Mouse (Mus musculus): ENCODE measurements around the gene Auts2.

Gene Auts2

DNA sequence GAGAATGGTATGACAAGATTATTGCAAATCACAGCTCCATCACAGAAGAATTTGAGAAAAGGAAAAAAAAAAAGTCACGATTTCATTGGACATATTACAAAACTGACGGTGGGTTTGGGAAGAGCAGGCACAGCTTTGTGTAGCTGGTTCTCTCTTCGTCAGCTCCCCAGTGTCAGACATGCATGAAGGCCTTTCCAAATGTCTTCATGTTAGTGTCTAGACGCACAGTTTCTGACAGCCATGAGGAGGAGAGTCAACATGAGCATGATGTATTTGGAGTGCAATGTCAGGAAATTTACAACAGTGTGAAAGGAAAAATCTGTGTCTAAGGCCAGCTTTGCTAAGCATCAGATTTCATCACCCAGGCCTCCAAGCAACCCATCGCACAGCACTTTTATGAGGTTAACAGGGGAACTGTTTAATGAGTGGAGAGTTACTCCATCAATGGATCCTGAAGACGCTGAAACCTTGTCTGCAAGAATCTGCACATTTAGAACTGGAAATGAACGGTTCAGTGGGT is 534.4 kb downstream of the Auts2 start:
- DNase-seq (ENCODE audit: low spot score in 2 of 2), result no peak

DNA sequence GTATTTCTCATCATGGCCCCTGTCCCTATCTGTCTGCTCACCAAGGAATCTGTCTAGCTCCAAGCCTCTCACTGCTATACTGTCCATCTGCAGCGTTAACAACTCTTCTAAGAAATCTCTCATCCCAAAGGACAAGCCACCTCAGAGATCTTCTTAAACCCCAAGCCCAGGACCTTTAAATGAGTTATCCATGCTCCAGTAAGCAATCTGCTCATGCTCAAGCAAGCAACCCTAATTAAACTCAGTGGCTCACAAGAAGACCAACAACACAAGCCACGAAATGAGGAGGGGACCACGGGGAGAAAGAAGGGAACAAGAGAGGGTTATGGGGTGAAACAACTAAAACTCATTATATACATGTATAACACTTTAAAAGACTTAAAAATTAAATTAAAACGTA is 535.2 kb downstream of the Auts2 start:
- DNase-seq (ENCODE audit: low spot score in 2 of 2), result no peak

DNA sequence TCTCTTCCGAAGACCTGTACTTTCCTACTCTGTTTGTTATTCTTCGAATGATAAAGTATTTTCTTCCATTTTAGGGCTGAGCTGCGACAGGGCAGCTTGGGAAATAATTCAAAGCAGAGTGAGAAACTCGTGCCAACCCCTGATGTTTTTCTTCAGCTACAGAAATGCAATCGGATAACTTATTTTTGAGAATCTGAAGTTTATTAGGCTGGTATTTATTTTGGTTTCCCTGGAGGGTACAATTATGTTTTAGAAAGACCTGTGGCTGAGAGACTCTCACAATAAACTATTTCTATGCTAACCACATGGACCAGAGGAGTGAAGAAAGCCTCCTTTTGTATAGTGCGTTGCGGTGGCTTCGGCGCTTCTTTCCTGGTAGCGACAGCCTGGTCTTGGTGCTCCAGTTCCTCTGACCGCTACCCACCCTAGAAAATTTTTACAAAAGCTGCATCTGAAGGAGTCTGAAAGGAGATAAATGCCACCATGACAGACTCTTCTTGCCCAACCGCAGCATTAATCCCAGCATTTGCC is 550.4 kb downstream of the Auts2 start:
- no peak for DNase-seq (ENCODE audit: low spot score in 2 of 2)

DNA sequence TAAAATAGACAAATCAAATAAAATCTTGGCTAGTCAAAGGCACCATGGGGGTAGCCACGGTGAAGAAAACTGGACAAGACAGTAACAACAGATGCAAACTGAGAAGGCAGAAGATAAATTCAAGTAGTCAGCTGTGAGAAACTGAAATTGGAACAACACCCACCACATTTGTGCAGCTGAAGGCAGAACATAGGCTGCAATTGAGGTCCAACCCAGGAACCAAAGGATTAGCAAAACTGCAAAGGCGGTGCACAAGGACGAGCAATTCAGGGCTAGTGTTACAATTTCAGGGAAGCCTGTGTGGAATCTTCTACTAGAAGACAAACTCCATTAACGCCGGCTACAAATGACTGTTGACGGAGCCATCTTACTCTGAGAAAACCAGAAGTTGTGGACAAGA is 550.9 kb downstream of the Auts2 start:
- peak; percentile 31 to 36 for DNase-seq (ENCODE audit: low spot score in 2 of 2)

DNA sequence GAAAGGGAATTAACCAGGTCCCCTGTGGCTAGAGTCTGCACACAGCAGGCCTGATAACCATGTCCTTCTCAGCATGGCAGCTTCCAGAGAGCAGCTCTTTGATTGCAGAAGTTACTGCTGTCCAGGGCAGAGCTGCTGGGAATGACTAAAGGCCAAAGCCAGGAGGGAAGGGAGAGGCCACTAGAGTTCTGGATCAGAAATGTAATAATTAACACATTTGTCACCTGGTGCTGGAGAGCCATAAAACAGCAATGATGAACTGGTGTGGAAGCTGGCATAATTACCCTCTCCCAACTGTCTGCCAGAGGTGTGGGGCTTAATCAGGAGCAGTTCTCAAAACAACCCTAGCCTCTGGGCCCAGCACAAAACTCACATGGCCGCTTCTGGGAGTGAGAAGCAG is 552.6 kb downstream of the Auts2 start:
- no peak for DNase-seq (ENCODE audit: low spot score in 2 of 2)

DNA sequence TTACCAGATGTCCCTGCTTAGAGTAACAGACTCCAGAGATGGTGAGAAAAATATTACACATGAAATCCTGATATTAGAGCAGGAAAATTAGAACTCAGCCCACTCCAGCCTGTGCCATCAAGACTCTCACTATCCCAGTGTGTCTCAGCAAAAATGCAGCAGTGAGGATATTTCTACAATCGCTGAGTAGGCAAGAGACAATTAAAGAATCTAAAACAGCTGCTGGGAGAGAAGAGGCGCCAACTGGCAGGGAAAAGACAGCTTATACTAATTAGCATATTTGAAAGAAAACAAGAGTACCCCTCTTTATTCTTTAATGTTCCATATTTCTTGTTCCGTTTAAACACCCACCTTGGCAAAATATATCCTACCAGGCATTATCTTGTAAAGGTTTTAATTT is 561.7 kb downstream of the Auts2 start:
- peak; percentile 29 for DNase-seq (ENCODE audit: low spot score in 2 of 2)

DNA sequence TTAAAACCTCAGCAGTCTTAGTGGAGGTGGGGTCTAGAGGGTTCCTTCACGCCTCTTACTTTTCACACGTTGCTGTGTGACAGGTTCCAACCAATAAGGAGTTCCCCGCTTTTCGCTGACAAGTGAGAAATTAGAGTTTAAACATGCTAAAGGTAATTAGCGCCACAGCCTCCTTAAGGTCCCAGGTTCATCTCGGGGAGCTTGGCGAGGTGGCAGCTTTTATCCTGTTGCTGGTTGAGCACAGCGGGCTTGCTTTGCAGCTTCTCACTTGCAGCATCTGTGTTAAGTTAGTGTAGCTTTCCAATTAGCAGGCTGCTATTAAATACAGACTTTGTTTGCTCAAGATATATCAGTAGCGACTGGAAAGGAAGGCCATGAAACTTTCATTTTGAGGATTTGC is 564.2 kb downstream of the Auts2 start:
- no peak for DNase-seq (ENCODE audit: low spot score in 2 of 2)

DNA sequence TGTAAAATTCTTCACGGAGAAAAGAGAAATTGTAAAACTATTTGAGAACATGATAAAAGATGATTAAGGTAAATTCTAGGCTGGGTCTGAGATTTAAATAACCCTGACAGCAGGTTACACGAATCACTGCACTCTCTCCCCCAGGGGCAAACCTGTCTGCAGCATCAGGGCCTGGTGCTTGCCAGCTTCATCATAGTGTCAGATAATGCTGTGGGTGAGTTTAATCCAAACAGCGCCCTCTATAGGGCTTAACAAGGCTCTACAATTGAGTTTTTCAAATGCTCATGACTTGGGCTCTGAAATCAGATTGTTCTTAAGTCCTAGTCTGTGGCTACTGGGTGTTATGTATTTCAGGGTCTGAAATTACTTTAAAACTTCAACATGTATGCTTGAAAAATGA is 565.6 kb downstream of the Auts2 start:
- DNase-seq (ENCODE audit: low spot score in 2 of 2), result no peak

DNA sequence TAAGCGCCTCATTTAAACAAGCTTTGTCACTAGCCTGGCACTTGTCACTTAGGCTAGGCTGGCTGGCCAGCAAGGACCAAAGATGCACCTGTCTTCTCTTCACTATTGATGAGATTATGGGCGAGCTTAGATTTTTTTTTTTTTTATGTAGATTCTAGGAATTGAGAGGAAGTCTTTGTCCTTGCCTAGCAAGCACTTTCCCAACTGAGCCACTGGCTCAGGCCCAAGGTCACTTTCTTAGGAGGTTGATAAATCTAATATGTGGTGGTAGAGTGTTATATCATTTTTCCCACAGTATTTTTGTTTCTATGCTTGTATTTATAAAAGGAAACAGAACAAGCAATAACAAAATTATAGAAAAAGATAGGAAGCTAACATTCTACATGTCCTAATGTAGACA is 571.2 kb downstream of the Auts2 start:
- no peak for DNase-seq (ENCODE audit: low spot score in 2 of 2)

DNA sequence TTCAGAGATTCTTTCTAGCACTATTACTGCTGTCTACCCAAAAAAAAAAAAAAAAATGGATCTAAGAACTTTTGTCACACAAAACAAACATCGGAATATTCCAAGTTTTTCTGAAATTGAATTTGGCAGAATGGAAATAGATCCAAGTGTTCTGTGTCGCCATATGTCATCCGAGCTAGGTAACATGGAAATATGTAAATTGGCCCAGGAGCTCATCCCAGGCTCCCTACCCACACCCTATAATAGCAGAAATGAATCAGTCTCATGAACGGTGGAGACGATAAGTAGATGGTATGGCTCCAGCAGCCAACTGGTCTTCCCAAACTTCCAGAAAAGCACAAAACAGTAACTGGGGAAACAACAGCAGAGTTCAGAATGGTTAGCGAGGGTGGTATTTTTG is 577.6 kb downstream of the Auts2 start:
- no peak for DNase-seq (ENCODE audit: low spot score in 2 of 2)

DNA sequence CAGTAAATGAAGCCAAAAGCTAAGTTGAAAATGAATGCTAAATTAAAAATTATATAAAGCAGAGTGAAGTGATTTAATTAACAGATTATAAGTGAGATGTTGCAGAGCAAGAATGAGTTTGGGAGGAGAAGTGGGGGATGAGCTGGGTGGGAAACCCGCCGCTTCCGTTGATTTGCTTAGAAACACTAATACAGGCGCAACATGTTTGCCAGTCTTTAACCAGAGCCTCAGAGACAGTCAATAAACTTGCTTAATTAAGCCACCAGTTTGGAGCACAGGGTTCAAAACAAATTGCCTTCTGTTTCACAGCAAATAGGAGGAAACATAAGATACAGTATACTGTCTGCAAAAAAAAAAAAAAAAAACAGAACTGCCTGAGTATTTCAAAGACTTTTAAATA is 579.6 kb downstream of the Auts2 start:
- no peak for DNase-seq (ENCODE audit: low spot score in 2 of 2)

DNA sequence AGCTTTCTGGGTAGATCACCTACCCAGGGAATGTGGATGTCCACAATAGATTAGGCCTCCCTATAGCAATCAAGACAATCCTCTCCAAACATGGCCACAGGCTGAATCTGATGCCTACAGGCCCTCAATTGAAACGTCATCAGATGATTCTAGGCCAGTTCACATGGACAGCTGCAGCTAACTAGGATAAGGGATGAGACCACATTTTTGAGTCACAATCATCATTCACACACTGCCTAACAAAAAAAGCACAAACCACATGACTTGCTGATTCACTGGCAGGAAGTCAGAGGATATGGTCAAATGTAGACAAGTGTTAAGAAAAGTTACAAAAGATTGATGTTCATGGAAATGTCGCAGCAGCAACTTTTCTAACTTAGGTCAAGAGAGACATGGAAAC is 581.3 kb downstream of the Auts2 start:
- DNase-seq (ENCODE audit: low spot score in 2 of 2), result no peak

DNA sequence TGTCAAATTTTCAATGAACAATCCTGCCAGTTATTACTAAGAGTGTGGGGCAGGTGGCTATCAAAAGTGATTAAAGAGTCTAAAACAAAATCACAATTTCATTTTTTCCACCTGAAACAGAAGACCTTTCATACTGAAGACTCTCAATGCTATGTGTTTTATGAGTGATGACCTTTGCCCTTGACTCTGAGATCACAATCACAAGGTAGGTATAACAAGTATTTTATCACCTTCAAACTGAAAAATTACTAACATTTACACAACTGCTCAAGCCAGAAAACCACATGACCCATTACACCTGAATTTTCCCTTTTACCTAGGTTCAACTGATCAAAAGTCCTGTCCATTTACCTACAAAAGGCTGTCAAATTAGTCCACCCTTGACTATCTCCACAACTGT is 582.7 kb downstream of the Auts2 start:
- no peak for DNase-seq (ENCODE audit: low spot score in 2 of 2)

DNA sequence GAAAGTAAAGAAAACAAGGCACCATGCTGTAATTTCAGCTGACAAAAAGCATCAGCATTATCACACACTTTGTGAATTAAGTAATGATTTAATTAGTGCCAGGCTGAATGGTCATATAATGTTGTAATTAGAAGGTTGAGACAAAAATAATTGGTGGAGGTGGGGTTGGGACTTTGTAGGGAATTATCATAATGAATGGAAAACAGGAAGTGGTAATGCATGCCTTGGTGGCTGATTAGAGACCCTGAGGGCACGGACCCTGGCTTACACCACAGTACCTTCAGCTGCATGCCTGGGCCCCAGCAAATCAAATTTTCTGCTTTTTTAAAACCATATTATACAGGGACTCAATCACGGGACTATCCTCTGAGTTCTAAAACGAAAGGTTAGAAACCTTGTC is 586.1 kb downstream of the Auts2 start:
- no peak for DNase-seq (ENCODE audit: low spot score in 2 of 2)

DNA sequence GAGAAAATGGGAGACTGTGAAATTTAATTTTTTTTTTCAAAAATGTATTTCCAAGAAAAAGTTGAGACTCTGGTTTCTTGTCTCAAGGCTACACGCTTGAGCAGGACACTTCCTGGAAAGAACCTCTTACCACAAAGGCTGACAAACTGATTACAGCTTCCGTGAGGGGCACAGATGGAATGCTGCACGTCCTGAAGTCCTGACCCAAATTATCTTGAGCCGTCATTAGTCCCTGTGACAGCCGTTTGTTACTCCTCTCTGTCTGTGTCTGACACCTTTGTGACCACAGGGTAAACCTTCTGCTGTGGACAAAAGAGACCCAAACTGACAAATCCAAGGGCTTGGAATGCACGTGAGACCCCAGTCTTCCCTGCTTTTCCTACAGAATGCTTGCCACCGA is 587.1 kb downstream of the Auts2 start:
- no peak for DNase-seq (ENCODE audit: low spot score in 2 of 2)

DNA sequence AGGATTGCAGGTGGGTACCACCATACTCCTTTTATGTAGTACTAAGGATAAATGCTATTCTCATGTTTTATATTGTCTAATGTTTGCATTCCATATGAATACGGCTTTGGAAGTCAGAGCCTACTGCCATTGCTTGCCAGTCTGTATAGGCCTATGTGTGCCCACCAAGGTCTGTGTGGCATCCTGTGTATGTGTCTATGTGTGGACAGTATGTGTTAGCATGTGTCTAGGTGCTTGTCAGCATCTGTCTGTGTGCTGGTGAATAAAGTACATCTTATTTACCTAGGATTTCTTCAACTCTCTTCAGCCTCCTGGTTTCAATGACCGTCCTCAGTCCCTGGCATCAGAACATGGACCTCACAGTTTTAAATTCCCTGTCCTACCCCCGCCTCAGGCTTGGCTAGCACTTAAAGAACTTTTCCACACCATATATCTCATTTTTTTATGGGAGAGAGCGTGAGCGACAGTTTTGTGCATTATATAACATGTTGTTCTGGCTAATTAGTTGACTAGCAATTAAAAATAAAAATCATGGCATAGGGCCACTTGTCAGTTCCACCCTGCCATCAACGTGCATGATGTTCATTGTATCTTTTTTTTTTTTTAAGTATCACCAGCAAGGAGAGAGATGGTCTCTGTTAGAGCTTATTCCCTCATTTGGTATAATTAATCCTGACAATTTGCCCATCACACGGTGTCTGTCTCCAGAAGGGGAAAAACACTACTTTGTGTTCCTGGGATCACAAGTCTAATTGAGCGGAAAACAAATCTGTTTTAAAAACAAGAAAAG is 587.7 kb downstream of the Auts2 start:
- no peak for DNase-seq (ENCODE audit: low spot score in 2 of 2)

DNA sequence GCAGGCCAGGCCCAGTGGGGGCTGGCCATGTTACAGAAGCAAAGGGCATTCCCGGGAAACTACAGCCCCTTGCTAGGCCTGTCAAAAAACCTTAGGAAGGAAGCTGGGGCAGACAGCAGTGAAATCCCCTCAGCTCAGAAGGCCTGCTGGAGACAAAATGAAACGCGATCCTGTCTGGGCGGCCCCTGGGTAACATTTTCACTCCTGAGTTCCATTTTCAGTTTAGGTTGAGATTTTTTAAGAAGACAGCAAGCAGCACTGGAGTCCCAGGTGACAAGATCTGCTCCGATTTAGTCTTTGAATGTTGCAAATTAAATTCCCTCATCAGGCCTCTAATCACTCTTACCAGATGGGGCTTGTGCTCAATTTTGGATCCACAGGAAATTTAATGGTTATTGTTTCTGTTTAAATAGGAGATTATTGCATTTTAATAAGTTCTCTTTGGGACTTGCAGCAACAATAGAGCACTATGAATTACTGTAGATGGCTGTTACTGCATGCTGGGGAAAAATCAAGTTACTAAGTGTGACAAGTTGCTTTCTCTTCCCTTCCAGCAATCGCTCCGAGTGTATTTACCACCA is 594.5 kb downstream of the Auts2 start:
- DNase-seq (ENCODE audit: low spot score in 2 of 2), result no peak

DNA sequence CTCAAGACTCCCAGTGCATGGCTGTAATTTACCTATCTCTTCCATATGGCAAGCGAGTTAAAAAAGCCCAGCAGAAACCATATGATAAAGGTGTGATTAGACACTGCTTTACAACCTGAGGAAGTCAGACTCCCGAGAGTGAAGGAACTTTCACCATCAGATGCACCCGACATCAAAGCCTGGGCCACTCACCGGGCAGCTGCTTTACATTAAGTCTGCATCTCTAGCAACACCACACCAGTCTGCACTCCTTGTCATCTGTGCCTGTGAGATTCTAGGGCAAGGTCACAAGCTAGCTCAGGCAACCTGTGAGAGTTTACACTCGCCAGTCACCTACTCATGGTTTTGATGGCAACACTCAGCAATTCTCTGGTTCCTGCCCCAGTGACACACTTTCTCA is 596.3 kb downstream of the Auts2 start:
- no peak for DNase-seq (ENCODE audit: low spot score in 2 of 2)

DNA sequence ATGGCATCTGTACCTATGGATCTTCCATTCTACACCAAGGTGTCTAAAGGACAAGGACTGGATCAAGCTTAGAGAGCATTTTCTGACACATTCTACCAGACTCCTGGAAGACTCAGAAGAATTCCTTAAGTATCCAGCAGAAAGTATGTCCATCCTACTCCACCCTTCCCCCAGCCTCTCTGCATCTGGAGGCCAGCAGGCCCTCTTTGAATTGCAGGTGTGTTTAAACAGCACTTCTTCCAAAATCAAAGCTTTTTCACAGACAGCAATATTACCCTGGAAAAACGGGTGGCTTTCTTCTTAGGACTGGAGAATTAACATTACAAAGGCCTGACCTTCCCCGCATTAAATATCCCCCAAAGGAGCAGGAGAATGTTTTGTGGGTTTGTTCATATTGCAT is 598.4 kb downstream of the Auts2 start:
- no peak for DNase-seq (ENCODE audit: low spot score in 2 of 2)

DNA sequence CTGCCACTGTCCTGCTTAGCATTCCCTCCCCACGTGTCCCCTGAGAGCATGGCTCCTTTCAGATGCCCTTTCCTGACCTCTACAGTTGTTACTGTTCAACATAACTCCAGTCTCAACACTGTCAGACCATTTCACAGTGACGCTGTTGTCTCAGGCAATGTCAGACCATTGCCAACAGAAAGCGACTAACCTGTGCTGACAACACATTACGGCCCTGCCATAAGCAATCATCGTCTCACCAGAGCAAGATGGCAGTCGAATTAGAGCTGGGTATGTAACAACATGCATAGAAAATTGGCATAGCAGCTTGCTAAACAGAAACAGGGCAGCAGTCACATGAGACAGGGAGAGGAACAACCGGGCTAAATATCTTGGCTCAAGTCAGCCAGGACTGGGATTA is 614.4 kb downstream of the Auts2 start:
- no peak for DNase-seq (ENCODE audit: low spot score in 2 of 2)

DNA sequence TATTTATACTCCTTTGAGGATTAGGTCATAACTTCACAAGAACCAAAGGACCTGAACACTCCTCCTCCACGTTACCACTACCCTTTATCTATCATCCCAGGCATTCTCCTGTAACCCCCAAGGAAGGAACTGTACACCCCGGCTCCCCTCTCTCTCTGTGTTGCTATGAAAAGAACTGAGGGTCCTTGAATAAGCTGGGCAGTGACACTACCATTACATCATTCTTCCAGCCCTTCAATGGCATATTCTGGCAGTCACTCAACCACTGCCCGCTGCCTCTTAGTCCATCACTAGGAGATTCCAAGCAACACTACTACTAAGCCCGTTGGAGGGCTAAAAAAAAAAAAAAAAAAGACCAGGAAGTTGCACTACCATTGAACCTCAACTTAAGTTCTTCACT is 620.4 kb downstream of the Auts2 start:
- no peak for DNase-seq (ENCODE audit: low spot score in 2 of 2)

DNA sequence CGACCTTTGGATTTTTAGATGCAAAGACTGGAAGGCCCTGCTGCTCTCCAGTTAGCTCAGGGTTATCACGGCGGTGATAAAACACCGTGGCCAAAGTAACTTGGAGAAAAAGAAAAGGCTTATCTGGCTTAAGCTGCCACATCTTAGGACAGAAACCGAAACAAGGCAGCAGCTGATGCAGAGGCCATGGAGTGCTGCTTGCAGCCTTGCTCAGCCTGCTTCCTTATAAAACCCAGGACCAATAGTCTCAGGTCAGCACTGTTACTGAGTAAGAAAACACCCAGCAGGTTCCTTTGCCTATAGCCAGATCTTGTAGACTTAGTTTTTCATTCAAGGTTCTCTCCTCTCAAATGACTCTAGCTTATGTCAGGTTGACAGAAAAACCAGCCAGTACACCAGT is 621.0 kb downstream of the Auts2 start:
- no peak for DNase-seq (ENCODE audit: low spot score in 2 of 2)

DNA sequence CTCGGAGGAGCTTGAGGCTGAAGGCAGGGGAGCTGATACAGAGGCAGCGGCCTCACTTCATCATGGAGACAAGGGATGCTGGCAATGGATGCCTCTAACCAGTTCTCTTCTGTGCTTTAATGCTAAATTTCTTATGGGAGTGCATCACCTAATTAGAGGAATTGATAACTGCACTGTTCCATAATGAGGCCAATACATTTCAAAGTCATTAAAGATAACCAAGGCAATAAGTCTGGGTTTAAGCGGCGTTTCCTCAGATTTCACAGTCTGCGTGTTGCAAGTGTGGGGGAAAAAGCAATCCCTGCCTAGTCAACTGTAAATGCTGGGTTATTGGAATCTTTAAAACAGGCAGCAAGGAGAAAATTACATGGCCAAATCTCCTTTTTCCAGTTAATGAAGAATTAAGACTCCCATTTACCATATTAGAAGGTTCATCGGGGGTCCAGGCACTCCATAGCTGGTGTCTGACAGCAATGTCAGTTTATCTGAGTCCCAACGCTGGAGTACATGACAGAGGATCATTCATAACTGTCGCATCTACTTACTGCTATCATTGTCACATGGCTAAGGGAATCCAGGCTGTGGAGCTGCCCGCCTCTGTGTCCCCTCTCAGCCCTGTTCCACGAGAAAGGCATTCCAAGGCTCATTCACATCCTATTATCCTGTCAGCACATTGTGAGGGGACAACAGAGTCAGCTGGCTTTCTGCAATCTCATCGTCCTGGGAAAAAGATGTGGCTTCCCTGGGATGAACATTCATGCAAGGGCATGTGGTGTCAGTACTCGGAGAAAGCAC is 623.0 kb downstream of the Auts2 start:
- DNase-seq (ENCODE audit: low spot score in 2 of 2), result no peak

Measured in right cerebral cortex, adult 2 months (tissue).